Mouse (Mus musculus) effector memory CD4-positive, alpha-beta T cell, adult 7 months (primary cell): Measurements from ENCODE around the gene Rab1a. TPM values are rescaled to one million over a fixed set of nuclear protein-coding genes. Genes with fewer than 3 reads are reported as not detected.

Experiments
- polyA plus RNA-seq: library from polyadenylated mRNA; unstranded; fragments of 100-300 nt; shearing (Covaris generic); gene quantifications from one replicate; pipeline ENCODE4 v1.2.1, GENCODE M21; 2017

Rab1a gene
- 162 TPM for polyA plus RNA-seq

DNA sequence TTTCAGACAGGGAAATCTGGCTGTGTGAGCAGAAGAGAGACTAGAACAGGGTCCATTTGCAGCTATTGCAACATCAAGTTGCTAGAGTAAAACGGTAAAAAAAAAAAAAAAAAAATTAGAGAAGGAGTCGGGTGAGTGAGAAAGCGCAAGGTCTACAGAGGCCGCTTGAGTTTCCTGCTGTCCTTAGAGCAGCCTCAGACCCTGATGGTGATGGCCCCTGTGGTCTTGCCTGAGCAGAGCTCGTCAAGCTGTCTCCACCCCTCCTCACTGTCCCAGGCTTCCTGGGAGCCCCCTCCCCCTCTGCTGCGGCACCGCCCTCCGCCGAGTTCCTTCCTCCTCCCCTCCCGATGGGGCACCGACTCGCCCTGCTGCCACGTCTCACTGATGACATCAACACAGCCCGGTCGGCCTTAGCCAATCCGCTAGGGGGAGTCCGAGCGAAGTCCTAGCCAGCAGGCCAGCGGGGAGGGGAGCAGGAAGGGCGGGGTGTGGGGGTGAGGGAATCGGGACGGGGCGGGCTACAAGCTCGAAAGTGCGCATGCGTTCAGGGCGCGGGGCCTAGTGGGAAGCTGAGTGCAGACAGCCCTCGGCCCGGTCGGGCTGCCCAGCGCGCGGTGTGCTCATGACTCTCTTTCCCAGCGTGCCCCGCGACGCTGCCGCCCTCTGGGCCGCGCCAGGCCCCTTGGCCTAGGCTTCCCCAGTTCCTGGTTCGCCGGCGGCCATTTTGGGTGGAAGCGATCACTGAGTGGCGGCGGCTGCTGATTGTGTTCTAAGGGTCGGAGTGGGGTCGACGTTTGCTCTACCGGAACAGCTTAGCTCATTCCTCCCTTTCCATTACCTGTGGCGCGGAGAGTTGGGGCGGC lies at the start of gene Rab1a:
TSS of gene Rab1a (plus strand) at position 720 of the 863 bp plus-strand sequence.

DNA sequence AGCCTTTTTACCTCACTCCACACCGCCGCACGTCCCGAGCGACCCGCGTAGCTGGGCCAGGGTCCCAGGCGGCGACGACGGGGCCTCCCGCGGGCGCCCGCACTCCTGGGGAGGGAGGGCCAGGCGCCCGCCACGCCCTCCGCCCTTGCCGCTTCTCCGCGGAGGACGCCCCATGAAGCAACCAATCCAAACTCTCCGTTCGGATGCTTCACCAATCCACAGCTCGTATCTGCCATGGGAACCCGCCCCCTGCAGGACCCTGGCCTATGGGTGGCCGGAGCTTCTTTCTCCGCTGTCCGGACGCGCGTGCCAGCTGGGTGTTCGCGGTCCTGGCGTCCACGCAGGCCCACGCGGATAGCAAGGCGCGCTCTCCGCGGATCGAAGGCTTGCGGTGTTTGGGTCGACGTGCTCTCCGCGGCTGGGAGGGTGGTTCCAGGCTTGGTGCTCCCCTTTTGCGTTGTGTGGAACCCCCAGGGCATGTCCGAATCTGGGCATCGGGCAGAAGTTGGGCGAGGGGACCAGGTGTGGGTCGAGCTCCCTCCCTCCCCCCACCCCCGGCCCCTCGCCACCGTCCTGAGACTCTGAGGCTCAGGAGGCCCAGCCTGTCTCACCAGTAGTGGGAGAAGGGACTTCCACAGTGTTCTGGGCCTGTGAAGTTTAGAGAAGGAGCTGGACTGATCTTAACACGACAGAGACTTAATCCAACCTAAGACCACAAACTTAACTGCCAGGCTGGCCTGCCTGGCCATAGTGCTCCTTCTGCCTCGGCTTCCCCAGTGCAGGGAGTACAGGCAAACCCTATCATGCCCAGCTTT lies 48.3 kb downstream of the Rab1a start, which contains the start of gene Cep68:
TSS of gene Cep68 (minus strand) at position 134 of the 815 bp plus-strand sequence.

Other genes starting within 250 kb of the Rab1a start
- 168 TPM for gene Actr2, start 88.5 kb upstream of the Rab1a start, polyA plus RNA-seq
- 17.1 TPM for gene Cep68, start 48.0 kb downstream of the Rab1a start, polyA plus RNA-seq
- 0.82 TPM for gene Slc1a4, start 131.3 kb downstream of the Rab1a start, polyA plus RNA-seq